Mouse (Mus musculus): ENCODE results near the gene Osbpl3.

Gene Osbpl3

DNA sequence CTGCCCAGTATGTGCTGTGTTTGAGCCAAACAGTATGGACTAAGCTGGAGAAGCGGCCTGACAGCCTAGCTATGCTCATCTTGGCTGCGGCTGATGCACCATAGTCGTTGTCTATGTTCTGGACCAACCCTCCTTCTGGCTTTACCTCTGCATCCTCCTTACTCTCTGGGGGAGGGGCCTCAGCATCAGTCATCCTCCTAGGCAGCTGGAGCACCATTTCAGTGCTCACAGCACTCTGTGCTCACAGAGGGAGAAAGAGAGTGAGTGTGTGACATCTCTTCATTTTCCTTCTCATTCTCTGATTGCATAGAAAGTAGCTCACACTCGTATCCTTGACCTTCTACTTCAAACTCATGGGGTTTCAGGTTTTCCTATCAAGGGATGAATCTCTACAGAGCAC lies 129.8 kb downstream of the Osbpl3 start:
- DNase-seq, result no peak

DNA sequence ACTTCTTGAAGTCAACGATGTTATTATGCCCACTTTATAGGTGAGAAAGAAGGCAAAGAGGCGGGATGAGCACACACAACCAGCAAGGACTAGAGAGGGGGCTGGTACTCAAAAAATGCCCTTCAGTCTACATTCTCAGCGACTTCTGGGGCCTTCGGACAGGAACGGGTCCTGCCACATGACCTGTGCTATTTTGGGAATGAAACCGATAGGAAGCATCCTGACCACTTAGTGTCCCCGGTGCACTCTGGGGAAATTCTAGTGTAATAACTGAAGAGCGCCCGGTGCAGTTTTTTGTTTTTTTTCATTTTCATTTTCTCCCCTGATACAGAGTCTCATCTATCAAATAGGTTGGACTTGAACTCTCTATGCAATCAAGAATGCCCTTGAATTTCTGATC lies 130.5 kb downstream of the Osbpl3 start:
- no peak for DNase-seq

DNA sequence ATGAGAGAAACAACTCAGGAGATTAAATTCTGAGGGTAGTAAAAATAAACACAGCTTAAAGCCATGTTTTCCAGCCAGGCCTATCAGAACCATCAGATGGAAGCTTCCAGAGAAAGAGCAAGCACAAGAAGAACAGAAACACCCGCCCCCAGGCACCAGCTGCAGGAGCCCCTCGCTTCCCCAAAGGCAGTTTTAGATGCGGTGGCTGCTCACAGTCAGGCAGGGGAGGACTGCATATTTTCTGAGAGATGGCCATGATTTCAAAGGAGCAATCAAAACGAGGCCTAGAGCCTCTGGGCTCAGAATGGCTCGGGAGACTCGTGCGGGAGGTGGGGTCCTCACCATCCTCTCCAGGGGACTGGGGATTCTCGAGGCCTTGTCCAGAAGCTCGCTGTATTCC lies 133.4 kb downstream of the Osbpl3 start:
- no peak for DNase-seq

DNA sequence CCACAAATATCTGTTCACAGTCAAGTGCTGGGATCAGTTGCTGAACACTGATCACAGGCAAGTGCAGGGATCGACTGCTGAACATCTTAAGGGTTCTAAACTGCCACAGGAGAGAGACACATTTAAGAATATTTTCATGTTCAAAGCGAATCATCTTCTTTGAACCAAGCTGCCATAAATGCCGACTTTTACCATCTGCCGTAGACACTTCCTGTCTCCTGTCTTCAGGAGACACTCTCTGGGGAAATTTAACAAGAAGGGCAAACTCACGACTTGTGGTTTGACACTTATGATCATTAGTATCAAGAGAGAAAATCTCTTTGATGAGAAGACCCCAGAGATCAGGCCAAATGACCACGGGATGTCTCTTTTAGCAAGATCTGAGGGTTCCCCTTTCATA lies 134.3 kb downstream of the Osbpl3 start:
- DNase-seq, result no peak

DNA sequence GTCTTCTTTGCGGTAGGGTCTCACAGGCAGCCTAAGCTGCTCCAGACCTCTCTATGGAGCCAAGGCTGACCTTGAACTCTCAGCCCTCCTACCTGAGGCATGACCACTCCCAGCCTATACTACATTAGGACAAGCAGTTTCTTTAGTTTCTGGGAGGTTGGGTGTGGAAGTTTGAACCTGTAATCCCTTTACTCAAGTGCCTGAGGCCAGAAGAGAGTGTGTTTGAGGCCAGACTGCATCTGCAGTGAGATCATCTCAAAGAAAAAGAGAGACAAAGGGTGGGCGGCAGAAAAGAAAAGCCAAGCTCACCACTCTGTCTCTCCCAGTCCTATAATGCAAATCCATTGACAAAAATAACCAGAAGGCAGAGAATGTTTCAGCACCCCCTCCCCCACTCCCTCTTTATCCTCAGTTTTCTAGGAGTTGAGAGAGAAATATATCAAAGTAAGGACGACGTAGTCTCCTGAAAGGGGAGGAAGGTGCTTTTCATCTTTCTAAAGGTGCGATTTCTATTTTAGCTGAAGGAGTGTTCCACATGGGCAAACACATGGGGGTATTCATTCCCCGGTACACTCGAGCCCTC lies 137.3 kb downstream of the Osbpl3 start:
- DNase-seq, result no peak

DNA sequence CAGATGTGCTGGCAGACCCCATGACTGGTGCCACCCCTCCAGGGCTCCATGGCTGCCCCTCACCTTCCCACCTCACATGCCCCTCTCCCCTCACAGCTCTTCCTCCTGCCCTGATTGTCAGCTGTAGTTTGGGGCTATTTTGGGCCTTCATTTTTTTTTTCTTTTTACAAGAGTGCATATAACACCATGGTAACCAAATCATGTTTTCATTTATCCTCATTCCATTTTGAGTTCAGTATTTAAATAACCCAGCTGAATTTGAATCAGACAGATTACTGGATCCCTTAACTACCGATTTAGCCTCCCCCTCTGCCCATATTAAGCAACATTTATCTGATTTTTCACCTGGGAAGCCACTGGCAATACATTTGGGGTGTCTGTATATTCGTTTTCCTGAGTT lies 137.9 kb downstream of the Osbpl3 start:
- no peak for DNase-seq

DNA sequence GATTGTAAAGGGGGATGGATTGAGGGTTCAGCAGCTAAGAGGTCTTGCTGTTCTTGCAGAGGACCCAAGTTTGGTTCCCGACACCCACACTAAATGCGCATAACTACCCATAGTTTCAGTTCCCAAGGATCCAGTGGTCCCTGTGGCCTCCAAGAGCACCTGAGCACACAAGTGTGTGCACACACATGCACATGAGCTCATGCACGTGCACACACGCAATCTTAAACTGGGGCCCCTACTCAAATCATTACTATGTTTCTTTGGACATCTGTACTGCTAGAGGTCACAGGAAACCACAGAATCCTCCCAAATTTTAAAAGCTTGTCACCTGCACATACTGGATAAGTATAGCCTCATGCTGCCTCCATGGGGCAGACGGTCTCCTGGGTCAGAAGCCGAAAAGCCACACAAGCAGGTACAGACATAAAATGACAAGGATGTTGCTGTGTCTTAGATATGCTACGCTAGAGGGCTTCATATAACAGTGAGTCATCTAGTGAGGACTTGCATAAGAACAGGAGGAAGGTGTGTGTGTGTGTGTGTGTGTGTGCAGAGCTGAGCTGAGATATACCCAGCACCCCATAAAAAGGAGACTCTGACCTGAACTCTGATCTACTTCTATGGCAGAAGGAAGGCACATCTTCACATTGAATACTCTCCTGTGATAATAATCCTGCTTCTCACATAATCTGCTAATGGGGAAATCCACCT lies 139.1 kb downstream of the Osbpl3 start:
- no peak for DNase-seq

DNA sequence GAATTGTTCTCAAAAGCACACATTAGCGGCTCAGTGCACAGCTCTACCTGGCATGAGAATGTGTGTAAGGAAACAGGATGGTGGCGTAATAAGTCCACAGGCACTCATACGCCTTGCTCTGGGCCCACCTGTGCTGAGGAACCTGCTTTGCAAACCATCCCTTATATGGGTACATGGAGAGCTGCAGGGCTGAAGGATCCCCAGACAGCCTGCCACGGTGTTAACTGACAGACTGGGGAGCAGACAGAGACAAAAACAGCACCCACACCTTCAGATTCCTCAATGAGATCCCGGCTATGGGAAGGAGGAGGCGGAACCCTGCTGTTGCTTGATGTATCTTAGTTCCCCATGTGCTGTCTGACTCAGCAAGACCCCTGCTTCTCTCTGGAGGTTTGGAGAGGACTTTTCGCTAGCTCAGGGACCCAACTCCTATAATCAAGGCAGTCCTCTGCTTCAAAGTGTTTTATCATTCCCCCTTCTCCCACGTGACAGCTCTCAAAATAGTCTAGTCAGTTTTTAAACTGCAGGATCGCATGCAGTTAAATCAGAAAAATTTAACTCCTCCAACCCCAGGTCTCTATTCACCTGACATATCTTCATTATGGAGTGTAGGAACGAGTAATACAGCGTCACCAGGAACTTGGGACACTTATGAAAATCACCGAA lies 141.5 kb downstream of the Osbpl3 start:
- DNase-seq, result no peak

DNA sequence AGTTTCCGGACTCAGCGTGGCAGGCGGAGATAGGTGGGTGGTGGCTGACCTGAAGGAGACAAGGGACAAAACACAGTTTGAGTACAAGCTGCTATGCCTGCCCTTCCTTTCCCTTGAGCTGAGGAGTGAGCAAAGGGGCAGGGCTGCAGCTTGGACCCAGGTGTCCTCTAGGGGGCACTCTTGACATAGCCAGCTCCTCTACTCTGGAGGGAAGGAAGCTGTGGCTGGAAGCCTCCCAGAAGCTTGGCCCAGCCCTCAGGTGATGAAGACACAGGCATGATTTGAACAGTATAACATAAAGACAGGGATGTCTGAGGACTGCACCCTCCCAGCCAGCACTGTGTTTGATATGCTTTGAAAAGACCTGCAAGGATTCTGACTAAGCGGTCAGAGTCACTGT lies 143.4 kb downstream of the Osbpl3 start:
- peak; percentile 77 for DNase-seq

DNA sequence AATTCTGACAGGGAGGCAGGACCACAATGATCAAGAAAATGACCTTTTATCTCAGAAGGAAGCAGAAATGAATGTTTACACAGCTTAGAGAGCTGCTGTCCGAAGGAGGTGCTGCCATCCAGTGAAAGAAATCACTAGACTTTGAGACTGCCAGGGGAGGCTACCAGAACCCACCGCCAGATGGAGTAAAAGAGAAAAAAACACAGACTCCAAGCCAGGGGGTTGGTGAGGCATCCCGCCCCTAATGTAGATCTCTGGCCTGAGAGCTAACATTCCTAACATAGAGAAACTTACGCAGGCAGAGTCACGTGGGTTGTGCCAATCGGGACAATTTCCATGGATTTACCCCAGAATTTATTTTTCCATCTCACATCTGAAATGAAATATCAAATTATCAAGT lies 147.0 kb downstream of the Osbpl3 start:
- DNase-seq, result peak; percentile 58

DNA sequence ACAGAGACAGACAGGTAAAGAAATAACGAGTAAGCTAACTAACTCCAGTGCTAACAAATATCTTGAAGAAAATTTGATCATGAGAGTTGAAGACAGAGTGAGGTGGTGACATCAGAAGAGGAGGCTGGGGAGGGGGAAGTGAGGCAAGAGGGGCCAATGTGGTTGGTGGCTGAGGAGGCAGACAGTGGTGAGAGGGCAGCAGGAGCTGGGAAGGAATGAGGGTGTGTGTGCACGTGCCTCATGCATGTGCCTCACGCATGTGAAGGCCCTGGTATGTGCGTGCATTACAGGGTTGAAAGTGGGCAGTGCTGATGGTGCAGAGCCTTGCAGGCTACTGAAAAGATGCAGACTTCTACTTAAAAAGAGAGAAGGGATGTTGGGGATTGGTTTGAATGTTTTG lies 149.4 kb downstream of the Osbpl3 start:
- DNase-seq, result no peak

DNA sequence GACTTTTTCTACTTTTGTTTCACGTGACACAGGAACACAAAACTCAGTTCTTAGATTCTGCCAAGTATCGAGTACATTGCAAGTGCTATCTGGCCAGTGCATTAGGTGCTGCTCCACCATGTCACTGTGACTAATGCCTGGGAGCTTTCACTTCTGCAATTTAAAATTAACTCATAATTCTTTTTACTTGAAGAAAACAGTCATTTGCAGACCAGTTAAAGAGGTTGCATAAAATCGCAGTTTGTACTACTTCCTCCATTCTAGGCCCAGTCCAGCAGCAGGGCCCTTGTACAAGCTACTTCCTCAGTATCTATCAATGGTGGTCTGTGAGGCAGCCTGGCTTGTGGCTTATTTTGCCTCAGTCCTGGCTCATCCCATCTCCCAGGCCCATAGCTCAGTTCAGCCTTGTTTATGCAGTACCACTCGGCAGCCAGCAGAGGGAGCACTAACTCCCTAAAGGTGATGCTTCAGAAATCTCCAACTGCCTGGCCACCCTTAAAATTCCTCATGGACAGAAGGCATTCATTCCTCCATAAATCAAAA lies 151.0 kb downstream of the Osbpl3 start:
- DNase-seq, result peak; percentile 82

DNA sequence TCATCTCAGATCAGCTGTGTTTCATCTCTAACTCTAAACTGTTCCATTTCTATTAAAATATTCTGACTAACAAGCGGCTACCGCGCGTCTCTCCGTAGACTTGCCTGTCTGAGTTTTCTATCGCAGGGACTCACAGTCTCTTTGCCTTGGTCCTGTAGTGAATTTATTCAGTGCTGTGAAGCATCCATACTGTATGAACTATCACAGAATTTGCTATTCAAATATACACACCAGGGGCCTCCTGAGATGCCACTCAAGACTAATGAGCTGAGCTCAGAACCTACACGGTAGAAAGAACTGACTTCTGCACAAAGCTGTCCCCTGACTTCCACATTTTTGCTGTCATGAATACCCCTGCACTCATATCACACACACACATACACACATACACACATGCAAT lies 154.9 kb downstream of the Osbpl3 start:
- DNase-seq, result no peak

DNA sequence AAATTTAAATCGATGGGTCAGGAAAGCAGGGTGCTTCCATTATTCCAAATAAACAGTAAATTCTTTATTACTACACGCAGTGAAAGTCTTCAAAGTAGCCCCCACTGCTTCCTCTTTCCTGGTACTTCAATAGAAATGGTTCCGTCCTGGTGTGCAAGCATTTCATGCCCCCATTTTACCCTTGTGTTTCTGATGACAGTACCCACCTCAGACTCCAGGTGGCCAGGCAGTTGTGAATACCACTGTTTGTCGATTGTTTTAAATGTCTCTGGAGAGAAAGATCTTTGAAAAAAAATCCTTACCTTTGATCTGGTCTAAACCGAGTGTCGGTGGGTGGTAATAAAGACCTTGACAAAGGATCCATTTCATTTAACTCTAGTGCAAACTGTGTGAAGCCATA lies 155.4 kb downstream of the Osbpl3 start:
- DNase-seq, result no peak

DNA sequence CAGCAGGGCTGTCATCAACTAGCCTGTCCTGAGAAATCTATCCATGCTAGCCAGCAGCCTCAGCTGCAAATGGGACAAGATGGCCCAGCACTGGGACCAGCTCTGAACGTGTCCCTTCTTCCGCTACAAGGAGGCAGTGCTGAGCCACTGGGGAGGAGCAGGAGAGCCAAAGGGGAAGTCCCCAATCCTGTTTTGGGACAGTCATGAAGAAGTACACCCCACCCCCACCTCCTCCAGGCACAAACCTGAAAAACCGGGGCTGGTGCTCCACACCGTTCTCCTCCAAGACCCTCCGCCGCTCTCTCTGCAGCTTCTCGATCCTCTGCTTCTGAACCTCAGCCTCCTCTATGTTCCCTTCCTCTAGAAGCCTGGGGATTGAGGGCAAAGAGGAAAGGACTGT lies 156.9 kb downstream of the Osbpl3 start:
- DNase-seq, result no peak

DNA sequence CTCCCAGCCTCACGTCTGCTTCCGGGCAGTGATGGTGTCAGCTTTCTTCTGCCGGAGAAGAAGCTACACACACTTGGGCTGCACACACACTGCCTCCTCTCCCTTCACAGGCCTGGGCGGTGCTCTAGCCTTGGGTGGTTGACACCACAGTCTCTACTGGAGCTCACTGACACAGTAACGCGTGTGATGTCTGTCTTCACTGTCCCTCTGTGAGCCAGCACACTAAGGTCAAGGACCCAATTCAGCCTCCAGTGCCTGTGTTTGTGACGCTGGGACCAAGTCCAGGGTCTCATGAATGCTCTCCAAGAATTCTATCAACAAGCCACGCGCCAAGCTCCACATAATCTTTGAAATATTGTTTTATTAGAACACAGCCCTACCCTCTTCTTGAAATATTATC lies 158.3 kb downstream of the Osbpl3 start:
- no peak for DNase-seq

DNA sequence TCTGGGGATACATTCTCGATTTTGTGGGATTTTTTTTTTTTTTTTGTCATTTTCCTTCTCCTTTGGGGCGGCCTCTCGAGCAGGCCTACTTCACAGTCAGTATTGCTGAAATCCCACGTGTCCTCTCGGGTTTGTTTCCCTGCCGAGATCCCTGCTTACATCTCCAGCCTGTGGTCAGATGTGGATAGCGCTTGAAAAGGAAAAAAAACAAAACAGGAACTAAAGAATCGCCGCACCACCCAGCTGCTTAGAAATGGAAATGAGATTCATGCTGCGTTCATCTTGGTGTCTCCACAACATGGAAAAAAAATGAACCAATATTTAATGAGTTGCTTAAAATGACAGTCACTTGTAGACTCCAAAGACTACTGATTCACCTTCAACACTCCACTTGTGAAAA lies 160.9 kb downstream of the Osbpl3 start:
- DNase-seq, result no peak

DNA sequence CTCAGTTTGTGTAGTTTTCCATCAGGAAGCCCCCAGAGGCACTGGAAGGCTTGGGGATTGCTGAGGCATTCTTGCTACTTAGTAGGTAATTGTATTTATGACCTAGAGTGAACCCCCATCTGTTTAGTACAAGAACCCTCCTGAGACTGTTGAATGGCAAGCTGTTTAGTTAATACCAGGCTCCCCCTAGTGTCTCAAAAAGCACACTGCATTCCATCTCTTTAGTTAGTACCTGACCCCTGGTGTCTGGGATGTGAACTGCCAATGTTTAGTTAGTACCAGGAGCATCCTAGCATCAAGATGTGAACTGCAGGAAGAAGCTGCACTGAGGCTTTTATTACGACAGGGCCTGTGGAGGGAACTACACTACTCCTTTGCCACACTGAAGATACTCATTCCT lies 161.9 kb downstream of the Osbpl3 start:
- peak; percentile 90 for DNase-seq

DNA sequence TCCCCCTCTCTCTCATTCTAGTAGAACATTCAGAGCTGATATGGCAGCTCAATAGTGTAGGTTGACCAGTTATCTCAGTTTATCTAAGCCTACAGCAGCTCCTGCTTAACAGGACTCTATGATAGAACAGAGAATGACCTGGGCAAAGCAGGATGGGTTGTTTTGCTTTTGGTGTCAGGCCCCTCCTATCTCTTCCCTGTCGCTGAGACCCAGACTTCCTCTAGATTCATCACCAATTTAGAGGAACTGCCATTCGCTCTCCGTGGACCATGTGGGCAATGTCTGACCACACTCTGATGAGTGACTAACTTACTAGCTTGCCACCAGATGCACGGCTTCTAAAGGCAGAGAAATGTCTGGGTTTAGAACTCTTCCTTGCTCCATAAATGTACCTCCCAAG lies 164.4 kb downstream of the Osbpl3 start:
- DNase-seq, result no peak

DNA sequence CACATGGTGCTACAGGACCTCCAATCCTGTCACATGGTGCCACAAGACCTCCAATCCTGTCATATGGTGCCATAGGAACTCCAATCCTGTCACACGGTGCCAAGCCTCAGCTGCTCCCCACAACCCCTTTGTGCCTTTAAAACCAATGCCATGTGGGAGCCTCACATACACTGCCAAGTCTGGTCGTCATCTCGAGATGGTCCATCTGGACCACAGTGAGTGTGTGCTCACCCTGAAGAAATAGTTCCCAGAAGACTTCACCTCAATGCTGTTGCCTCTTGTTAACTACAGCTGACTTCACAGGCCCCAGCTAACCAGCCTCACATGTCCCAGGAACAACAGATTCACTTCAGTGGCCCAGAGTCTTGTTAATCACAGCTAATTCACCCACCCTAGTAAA lies 169.1 kb downstream of the Osbpl3 start:
- no peak for DNase-seq

DNA sequence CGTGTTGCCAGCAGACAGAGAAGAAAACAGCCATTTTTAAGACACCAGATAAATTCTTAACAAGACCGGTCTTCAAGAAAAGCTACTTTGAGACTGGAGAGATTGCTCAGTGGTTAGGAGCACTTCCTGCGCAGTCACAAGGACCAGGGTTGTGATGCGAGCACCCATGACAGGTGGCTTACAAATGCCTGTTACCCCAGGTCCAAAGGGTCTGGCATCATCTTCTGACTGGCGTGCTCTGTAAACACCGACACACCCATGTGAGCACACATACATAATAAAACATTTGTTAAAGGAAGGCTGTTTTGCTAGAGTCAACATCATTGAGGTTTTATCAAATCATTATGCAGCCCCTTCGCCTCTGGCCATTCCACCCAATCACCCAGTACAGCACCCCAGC lies 176.4 kb downstream of the Osbpl3 start:
- no peak for DNase-seq

DNA sequence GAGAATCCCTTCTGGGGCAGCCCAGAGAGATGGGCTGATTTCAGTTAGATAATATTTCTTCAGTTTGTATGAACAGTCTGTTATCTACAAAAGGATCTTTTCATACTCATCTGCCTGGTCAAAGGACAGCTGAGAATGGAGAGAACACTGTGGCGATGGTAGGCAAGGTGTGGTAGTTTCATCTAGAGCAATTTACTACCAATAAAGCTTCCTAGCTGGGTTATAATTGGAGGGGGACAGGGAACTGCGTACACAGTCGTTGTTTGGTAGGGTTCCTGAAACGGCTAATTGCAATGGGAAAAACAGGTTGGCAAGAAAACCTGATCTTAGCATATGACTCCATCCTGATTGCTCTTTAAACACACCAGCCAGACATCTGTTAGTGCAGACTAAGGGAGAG lies 182.1 kb downstream of the Osbpl3 start:
- DNase-seq, result no peak

DNA sequence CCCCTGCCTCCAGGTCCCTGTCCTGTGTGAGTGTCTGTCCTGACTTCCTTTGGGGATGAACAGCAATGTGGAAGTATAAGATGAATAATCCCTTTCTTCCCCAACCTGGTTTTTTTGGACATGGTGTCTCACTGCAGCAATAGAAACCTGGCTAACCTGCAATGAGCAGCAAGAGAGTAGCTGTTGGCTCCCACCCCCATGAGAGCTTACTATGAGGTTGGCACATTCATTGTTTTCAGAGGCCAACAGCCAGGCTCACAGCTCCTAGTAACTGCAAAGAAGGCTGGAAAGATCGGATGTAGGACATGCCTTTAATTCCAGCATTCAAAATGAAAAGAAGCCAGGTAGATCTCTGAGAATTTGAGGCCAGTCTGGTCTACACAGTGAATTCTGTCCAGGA lies 182.6 kb downstream of the Osbpl3 start:
- no peak for DNase-seq

DNA sequence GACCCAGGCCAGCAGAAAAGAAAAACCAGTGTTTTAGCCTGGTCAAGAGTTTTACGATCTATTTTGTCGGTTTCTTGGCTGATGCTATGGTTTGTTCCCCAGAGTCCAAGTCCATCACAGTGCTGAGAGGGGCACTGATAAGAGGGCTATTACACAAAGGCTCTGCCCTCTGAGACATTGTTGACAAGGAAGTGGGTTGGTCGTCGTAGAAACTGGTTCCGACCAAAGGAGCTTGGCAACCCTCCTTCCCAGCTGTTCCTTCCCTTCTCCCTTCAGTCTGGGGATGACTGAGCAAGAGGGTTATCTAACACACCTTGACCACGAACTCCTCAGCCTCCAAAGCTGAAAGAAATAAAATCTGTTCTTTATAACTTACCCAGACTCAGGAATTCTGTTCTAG lies 192.3 kb downstream of the Osbpl3 start, which contains the start of gene Gsdme:
Gene Gsdme, minus strand, starts transcription at position 193 of the 400 bp plus-strand sequence.
- peak; percentile 14 for DNase-seq
